Mouse (Mus musculus) mature B cell (primary cell): Measurements from ENCODE around the gene Selenow.

Experiments
- in situ Hi-C: fragments of 300-500 bp; cut with MboI; formaldehyde crosslinking; loops from 2 replicates; pipeline ENCODE4 v1.14.3; 2019

Selenow gene

GRCm38 (mm10) chr7:15922220-15922773, at the start of gene Selenow:
Gene Selenow (minus strand): TSS chr7:15922402.
- in situ Hi-C loops, result no loop called here

DNA sequence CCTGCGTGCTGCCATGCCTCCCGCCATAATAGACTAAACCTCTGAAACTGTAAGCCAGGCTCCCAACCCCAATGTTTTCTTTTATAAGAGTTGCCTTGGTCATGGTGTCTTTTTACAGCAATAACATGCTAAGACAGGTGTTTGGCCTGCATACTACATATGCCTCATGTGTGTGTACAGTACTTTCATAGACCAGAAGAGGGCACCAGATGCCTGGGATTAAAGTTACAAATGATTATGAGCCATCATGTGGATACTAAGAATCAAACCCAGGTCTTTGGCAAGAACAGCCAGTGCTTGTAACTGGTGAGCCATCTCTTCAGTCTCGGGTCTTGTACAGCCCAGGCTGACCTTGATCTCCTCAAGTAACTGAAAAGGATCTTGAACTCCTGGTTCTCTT, 47.5 kb upstream of the Selenow start:
- in situ Hi-C loops, result no loop called here

DNA sequence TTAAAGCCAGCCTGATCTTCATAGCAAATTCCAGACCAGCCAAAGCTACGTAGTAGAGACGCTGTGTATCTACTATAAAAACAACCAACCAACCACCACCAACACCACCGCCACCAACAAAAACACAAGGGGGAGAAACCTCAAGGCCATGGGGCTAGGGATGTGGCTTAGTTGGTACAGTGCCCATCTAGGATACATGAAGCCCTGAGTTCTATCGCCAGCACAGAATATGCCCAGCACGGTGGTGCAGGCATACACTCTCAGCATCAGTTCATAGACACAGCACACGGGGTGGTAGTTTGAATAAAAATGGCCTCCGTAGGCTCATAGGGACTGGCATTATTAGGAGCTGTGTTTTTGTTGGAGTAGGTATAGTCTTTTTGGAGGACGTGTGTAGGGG, 46.1 kb upstream of the Selenow start:
- in situ Hi-C loops, result no loop called here

DNA sequence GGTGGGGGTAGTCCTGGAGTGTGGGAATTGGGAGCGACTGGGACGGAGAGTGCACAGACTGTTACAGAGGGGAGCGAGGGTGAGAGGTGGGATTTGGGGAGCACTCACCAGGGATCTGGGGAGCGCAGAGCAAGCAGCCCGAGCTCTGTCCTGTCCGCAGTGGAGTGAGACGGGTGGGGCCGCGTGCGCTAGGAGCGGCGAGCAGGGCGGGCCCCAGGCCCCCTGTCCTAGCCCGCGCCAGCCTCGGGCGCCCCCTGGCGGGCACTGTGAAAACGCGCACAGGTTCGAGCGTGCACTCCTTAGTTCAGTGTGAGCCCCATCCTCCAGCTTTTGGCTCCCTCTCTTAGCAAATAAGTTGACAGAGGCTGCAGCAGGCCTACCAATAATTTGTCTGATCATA, 45.1 kb upstream of the Selenow start, which contains the start of gene Ehd2:
Gene Ehd2, minus strand, starts transcription at position 256 of the 400 bp plus-strand sequence.
- in situ Hi-C loops, result no loop called here

GRCm38 (mm10) chr7:15966489-15966888, 44.3 kb upstream of the Selenow start:
- in situ Hi-C loops, result no loop called here

- in situ Hi-C loops, result no loop called here
Observed at GRCm38 (mm10) chr7:15963798-15964652, 41.8 kb upstream of the Selenow start.

GRCm38 (mm10) chr7:15962311-15963288, 40.4 kb upstream of the Selenow start:
- in situ Hi-C loops, result no loop called here

DNA sequence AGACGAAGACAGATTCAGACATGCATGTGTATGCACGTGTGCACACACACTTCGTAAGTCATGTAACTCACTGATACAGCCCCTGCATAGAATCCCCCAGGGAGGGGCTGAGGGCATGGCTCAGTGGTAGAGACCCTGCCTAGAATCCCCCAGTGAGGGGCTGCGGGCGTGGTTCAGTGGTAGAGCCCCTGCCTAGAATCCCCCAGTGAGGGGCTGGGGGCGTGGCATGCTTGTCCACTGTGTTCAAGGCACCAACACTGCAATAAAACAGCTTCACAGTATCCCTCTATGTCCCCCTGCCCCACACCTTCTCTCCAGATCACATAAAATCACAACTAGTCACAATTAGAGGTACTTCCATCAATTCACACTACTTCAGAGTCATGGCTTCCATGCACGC, 39.6 kb upstream of the Selenow start:
- in situ Hi-C loops, result no loop called here

DNA sequence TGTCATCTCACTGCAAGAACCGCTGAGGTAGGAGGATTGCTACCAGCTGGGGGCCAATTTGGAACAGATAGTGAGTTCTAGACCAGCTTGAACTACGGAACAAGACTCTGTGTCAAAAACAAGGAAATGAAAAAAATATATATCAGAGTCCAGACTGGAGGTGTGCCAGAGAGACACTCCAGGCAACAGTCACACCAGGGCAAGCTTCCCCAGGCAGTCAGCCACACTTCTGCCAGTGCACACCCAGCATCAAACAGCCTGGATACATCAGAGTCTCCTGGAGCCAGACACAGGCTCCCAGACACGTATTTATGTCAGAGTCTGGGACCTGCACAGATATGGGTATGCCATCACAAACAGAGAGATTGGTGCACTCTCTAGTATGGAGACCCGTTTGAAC, 39.0 kb upstream of the Selenow start:
- in situ Hi-C loops, result no loop called here

DNA sequence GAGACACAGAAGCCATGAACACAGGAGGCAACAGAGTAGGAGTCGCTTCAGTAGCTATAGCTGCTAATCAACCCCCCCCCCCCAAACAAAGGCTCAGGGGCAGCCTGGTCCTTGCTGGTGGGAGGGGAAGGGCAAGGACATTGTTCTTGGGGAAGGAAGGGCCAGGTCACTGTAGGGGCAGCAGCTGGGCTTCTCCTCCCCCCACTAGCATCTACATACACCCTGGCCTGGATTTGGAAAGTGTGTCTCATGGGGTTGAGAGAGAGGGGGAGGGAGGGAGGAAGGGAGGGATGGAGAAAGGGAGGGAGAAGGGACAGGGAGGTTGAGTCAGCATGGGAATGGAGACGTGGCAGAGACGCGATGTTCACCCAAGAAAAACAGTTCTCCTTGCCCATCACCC, 38.5 kb upstream of the Selenow start:
- in situ Hi-C loops, result no loop called here

DNA sequence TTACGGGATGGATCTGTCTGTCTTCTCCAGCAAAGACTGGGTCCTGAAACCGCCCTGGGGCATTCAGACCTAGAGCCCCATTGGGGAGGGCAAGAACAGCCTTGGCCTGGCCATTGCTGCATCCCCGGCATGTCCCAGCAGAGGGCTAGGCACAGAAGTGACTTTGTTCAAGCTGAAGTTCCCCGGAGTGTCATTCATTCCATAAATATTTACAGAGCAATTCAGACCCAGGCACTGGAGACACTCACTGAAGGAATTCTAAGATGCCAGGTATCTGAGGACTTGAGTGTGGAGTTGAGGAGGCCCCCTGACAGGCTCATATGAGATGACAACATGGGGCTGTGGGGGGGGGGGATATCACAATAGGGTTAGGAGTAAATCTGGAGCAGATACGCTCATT, 33.9 kb upstream of the Selenow start:
- in situ Hi-C loops, result no loop called here

DNA sequence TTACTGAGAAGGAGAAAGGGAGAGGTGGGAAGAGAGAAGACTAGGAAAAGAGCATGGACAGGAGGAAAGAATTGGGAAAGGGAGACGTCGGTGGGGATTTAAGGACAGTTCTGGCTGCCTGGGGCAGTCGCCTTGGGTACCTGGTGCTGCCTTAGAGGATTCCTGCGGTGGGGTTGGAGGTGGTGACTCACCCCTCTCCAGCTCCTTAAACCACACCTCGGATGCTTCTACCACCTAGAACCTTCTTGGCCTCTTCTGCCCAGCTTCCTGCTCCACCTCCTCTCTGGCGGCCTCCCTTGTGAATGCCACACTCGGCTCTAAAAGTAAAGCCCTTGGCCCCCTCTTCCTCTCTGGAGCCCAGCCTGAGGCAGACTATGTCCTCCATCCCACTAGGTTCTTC, 33.3 kb upstream of the Selenow start:
- in situ Hi-C loops, result no loop called here

DNA sequence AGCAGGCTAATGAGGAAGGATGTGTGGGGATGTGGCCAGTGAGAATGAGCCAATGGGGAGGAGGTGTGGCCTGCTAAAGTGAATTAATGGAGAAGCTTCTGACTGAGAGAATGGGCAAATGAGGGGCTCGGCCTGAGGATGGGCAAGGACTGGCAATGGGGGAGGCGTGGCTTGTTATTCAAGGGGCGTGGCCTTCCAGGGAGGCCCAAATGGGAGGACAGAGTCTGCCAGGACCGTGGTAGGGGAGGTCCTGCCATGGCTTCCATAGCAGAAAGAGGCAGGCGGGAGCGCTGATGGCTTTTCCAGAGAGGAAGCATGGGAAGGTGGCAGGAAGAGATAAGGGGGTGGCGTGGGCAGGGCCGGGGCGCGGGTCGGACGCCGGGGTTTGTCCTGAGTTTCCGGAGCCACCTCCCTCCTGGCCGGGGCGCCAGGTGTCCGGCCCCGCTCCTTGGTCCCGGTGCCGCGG, 32.8 kb upstream of the Selenow start:
- in situ Hi-C loops, result no loop called here

DNA sequence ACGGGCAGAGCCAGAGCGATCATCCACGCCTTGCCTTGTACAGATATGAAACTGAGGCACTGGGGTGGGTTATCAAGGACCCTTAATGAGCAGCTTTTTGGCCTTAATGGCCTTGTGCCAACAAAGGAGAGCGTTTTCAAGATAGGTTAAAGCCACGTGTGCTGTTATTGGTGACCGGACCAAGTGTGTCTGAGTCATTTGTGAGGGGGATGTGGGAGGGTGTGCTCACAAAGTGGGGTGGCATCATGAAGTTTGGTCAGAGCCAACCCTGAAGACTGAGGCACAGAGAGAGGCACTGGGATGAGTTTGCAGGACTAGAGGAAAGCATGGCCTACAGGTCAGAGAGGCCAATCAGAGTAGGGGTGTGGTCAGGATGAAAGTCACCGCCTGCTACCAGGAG, 32.2 kb upstream of the Selenow start:
- in situ Hi-C loops, result no loop called here

GRCm38 (mm10) chr7:15953307-15954074, 31.3 kb upstream of the Selenow start:
- in situ Hi-C loops, result no loop called here

GRCm38 (mm10) chr7:15952416-15952815, 30.2 kb upstream of the Selenow start:
- in situ Hi-C loops, result no loop called here

- in situ Hi-C loops, result no loop called here
Observed at GRCm38 (mm10) chr7:15950008-15950407, 27.8 kb upstream of the Selenow start.

DNA sequence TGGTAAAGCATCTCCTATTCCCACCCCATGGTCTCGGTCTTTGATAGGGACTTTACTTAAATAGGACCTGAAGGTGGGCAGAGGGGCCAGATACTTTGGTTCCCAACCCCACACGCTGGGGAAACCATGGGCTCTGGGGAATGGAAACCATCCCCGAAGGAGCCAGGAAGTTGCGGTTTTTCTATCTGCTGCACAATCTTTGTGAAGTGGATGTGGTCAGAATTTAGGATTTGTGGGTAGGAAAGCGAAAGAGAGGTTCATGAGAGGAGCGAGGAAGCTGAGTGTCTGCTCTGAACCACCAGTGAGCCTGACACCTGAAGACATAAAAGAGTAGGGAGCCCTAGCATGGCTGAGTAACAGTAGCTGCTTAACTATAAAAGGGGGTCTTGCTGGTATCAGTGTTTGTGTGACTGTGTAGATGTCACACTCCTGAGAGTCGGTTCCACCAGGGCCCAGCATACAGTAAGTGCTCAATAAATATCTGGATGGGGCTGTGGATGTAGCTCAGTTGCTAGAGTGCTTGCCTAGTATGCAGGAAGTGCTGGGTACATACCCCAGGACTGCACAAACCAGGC, 27.1 kb upstream of the Selenow start:
- in situ Hi-C loops, result no loop called here

GRCm38 (mm10) chr7:15948381-15948941, 26.3 kb upstream of the Selenow start:
- in situ Hi-C loops, result no loop called here

- in situ Hi-C loops, result no loop called here
Observed at GRCm38 (mm10) chr7:15947653-15948260, 25.6 kb upstream of the Selenow start.
